Mouse (Mus musculus) heart, embryonic 12.5 days (tissue): ENCODE results near the gene Rerg. TPM values are rescaled to one million over a fixed set of nuclear protein-coding genes. Genes with fewer than 3 reads are reported as not detected.

Source experiments
- ATAC-seq: fragments of 200-750 bp; cut with Nextera tagmentation; 2 replicates; pipeline ENCODE4 v1.8.0; 2017; ENCODE audit warnings: moderate TSS enrichment, moderate library complexity; ENCODE audit not compliant: insufficient number of reproducible peaks, low FRiP score
- H3K27ac ChIP-seq: fragments of 300-500 bp; sonication (generic); 2 replicates; pipeline ENCODE4 v1.5.1; 2016; ENCODE audit warnings: mild to moderate bottlenecking, moderate library complexity; ENCODE audit not compliant: poor library complexity, severe bottlenecking
- H3K27me3 ChIP-seq: fragments of 300-500 bp; sonication (generic); replicated peaks from 2 replicates; pipeline ENCODE4 v1.6.1; 2016; ENCODE audit warnings: mild to moderate bottlenecking, moderate library complexity
- H3K36me3 ChIP-seq: fragments of 300-500 bp; sonication (generic); 2 replicates; pipeline ENCODE4 v1.6.1; 2016; ENCODE audit warnings: mild to moderate bottlenecking, moderate library complexity
- H3K4me1 ChIP-seq: fragments of 300-500 bp; sonication (generic); replicated peaks from 2 replicates; pipeline ENCODE4 v1.6.1; 2016; ENCODE audit warnings: mild to moderate bottlenecking
- H3K4me2 ChIP-seq: fragments of 300-500 bp; sonication (generic); 2 replicates; pipeline ENCODE4 v1.6.1; 2016; ENCODE audit warnings: mild to moderate bottlenecking, moderate library complexity
- H3K4me3 ChIP-seq: fragments of 300-500 bp; sonication (generic); 2 replicates; pipeline ENCODE4 v1.5.1; 2016; ENCODE audit warnings: mild to moderate bottlenecking
- H3K9ac ChIP-seq: fragments of 300-500 bp; sonication (generic); 2 replicates; pipeline ENCODE4 v1.6.1; 2016; ENCODE audit warnings: mild to moderate bottlenecking, moderate library complexity
- H3K9me3 ChIP-seq: fragments of 300-500 bp; sonication (generic); replicated peaks from 2 replicates; pipeline ENCODE4 v1.6.1; 2016; ENCODE audit warnings: mild to moderate bottlenecking, moderate library complexity
- WGBS: fragments of 180-500 bp; shearing (Covaris S2); methylation state at CpG from one replicate; pipeline ENCODE4 v1.1.7; 2016; 5-methylcytosine and 5-hydroxymethylcytosine counted together
- polyA plus RNA-seq: library from polyadenylated mRNA; unstranded; fragments of >200 nt; fragmentation: Nextera tagmentation; extraction: Ambion mirVana; gene quantifications from 2 replicates; pipeline ENCODE4 v1.2.1, GENCODE M21; 2016

The Rerg gene
- 4.4 and 6.6 TPM in 2 replicates for polyA plus RNA-seq

- peak within 1 kb of the TSS; percentile 59 for H3K4me3 ChIP-seq
- H3K9me3 ChIP-seq: no peaks in the 10 kb centered on the region
- H3K4me2 ChIP-seq: peak within 1 kb of the TSS; percentile 91
- 15% methylated on average over 5 of the region's 5 CpGs for WGBS
- peak within 1 kb of the TSS; percentile 73 for H3K9ac ChIP-seq
- H3K27ac ChIP-seq: no peak within 1 kb of the TSS
- H3K27me3 ChIP-seq: 0 out of 2 replicates have a peak, but pooled peaks cover 4% of the 10 kb centered on the region
- ATAC-seq: no peak
- peaks cover 13% of the 10 kb centered on the region for H3K4me1 ChIP-seq
- no peaks in the 10 kb centered on the region for H3K36me3 ChIP-seq
Observed at GRCm38 (mm10) chr6:137170226-137170625, at the start of gene Rerg. Gene Rerg (minus strand): TSS chr6:137170497.

DNA sequence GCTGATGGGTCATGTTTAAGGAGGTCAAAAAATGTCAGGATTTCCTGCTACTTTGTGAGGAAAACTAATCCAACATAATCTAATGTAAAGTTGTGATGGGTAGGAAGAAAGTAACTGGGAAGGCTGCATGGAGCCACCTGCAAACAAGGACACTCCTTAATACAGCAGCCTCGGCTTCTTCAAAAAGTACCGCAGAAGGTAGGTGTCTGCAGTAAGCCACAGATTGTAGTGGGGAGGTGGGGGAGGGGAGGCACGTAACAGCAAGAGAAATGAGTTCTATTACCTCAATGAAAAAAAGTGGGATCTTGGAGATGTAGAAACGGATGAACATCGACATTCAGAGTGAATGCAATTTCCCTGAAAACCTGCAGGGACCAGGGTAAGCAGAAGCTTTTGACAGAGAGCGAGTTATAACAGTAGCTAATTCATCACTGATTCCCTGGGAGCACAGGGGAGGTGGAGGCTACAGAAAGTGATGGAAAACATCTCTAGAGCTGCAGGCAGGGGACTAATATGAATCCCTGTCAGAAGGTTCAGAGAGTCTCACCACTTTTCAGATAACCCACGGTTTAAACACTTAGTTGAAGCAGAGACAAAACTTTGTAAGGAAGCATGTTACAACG, 47.7 kb upstream of the Rerg start:
- Histone ChIP-seq H3K4me1 (no peaks in the 10 kb centered on the region), H3K9ac (no peak overlapping the region), H3K27me3 (no peaks in the 10 kb centered on the region), H3K27ac (no peak overlapping the region), H3K4me2 (no peak overlapping the region), H3K4me3 (no peak overlapping the region), H3K36me3 (no peaks in the 10 kb centered on the region), H3K9me3 (no peaks in the 10 kb centered on the region)
- no peak for ATAC-seq
- WGBS: 74% methylated on average over 8 of the region's 8 CpGs

- no peaks in the 10 kb centered on the region for H3K4me1 ChIP-seq
- H3K4me2 ChIP-seq: no peak overlapping the region
- H3K9ac ChIP-seq: no peak overlapping the region
- no peaks in the 10 kb centered on the region for H3K9me3 ChIP-seq
- no peak for ATAC-seq
- no peak overlapping the region for H3K4me3 ChIP-seq
- H3K27ac ChIP-seq: no peak overlapping the region
- H3K27me3 ChIP-seq: no peaks in the 10 kb centered on the region
- WGBS: 78% methylated on average over 2 of the region's 2 CpGs
- H3K36me3 ChIP-seq: no peaks in the 10 kb centered on the region
Observed at GRCm38 (mm10) chr6:137211441-137211840, 41.1 kb upstream of the Rerg start.

GRCm38 (mm10) chr6:137210991-137211390, 40.7 kb upstream of the Rerg start:
- Histone ChIP-seq H3K36me3 (no peaks in the 10 kb centered on the region), H3K27ac (no peak overlapping the region), H3K27me3 (no peaks in the 10 kb centered on the region), H3K9ac (no peak overlapping the region), H3K9me3 (no peaks in the 10 kb centered on the region), H3K4me3 (no peak overlapping the region), H3K4me1 (no peaks in the 10 kb centered on the region), H3K4me2 (no peak overlapping the region)
- WGBS: 84% methylated on average over 10 of the region's 10 CpGs
- ATAC-seq: no peak

GRCm38 (mm10) chr6:137209992-137210391, 39.7 kb upstream of the Rerg start:
- Histone ChIP-seq H3K4me3 (no peak overlapping the region), H3K4me2 (no peak overlapping the region), H3K4me1 (no peaks in the 10 kb centered on the region), H3K27me3 (no peaks in the 10 kb centered on the region), H3K9ac (no peak overlapping the region), H3K27ac (no peak overlapping the region), H3K36me3 (no peaks in the 10 kb centered on the region), H3K9me3 (0 out of 2 replicates have a peak, but pooled peaks cover 4% of the 10 kb centered on the region)
- 80% methylated on average over 8 of the region's 8 CpGs for WGBS
- ATAC-seq: no peak

DNA sequence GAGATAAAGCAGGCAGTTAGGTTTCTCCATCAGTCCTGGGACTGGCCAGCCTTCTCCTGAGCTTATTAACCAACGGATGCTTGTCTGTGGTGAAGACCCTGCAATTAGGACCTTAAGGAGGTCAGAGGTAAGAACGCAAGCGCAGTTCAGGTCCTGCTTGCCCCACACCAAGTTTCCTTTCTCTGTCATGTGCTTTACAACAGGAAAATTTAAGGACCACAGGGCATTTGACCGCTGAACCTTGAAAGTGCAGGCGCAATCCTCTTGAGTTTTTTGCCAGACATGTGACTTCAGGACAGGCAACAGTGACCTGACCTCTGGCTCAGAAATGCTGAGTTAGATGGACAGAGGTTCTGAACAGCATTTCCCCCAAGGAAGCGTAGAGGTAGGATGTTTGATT, 36.8 kb upstream of the Rerg start:
- no peak overlapping the region for H3K27ac ChIP-seq
- H3K4me2 ChIP-seq: no peak overlapping the region

DNA sequence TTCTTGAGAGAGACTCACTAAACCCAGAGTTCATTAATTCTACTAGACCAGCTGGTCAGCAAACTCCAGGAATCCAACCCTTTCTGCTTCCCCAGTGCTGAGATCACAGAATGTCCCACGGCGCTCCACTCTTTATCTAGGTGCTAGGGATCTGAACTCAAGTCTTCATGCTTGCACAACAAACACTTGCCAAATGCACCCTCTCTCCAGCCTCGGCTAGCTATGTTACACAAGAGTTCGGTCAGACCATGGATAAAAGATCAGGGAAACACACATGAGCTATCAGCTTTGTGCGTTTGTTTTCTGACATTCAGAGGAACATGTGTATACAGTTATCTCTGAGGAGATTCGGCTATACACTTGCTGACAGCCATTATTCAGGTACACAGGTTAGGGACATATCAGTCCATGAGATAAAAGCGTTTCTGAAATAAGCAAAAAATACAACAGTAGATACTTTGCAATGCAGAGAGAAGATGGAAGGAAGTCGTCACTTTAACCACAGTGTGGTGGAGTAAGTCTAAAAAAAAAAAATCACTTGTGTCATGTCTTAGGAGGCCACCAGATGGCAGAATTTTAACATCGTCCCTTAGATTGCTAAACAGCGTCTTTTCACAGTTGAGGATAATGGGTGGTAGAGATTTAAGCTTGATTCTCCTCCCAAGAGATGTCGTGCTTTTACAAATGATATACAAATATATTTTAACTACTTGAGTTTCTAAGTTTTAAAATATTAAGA, 35.5 kb upstream of the Rerg start:
- ATAC-seq: no peak
- Histone ChIP-seq H3K27me3 (no peaks in the 10 kb centered on the region), H3K27ac (no peak overlapping the region), H3K4me1 (no peaks in the 10 kb centered on the region), H3K4me3 (no peak overlapping the region), H3K9me3 (0 out of 2 replicates have a peak, but pooled peaks cover 4% of the 10 kb centered on the region), H3K36me3 (no peaks in the 10 kb centered on the region), H3K4me2 (no peak overlapping the region), H3K9ac (no peak overlapping the region)
- 52% methylated on average over 11 of the region's 11 CpGs for WGBS

More for the DNA sequence above, 36.8 kb upstream of the Rerg start:
- Histone ChIP-seq H3K9me3 (0 out of 2 replicates have a peak, but pooled peaks cover 4% of the 10 kb centered on the region), H3K9ac (no peak overlapping the region), H3K4me3 (no peak overlapping the region), H3K27me3 (no peaks in the 10 kb centered on the region), H3K36me3 (no peaks in the 10 kb centered on the region), H3K4me1 (no peaks in the 10 kb centered on the region)
- WGBS: 94% methylated on average over 6 of the region's 6 CpGs
- no peak for ATAC-seq

DNA sequence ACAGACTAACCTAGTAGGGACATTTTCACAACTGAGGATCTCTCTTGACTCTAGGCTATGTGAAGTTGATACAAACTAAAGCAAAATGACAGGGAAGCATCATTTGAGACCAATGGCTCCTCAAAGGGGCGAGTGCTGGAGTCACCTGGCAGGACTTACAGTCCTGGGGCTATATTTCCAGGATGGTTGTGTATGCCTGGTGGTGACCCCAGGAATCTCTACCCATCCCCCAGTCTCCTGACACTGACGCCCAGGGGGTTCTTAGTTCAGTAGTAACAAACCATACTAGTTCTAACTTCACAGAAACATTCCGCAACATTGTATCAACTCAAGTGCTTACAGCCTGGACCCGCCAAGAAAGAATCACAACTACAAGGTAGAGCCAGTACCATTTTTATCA, 32.4 kb upstream of the Rerg start:
- Histone ChIP-seq H3K9ac (no peak overlapping the region), H3K27me3 (no peaks in the 10 kb centered on the region), H3K4me1 (no peaks in the 10 kb centered on the region), H3K36me3 (no peaks in the 10 kb centered on the region), H3K9me3 (0 out of 2 replicates have a peak, but pooled peaks cover 4% of the 10 kb centered on the region), H3K4me2 (no peak overlapping the region), H3K27ac (no peak overlapping the region), H3K4me3 (no peak overlapping the region)
- no peak for ATAC-seq
- 81% methylated on average over 4 of the region's 4 CpGs for WGBS

- no peak for ATAC-seq
- no peak overlapping the region for H3K4me3 ChIP-seq
- H3K9me3 ChIP-seq: 0 out of 2 replicates have a peak, but pooled peaks cover 4% of the 10 kb centered on the region
- no peaks in the 10 kb centered on the region for H3K27me3 ChIP-seq
- no peak overlapping the region for H3K27ac ChIP-seq
- no peak overlapping the region for H3K4me2 ChIP-seq
- WGBS: 65% methylated on average over 7 of the region's 7 CpGs
- no peak overlapping the region for H3K9ac ChIP-seq
- H3K4me1 ChIP-seq: no peaks in the 10 kb centered on the region
- no peaks in the 10 kb centered on the region for H3K36me3 ChIP-seq
Observed at GRCm38 (mm10) chr6:137201578-137201977, 31.3 kb upstream of the Rerg start.

- no peak overlapping the region for H3K4me2 ChIP-seq
- H3K9ac ChIP-seq: no peak overlapping the region
- ATAC-seq: no peak
- WGBS: 83% methylated on average over 3 of the region's 3 CpGs
- no peaks in the 10 kb centered on the region for H3K27me3 ChIP-seq
- H3K27ac ChIP-seq: no peak overlapping the region
- H3K4me1 ChIP-seq: no peaks in the 10 kb centered on the region
- H3K36me3 ChIP-seq: no peaks in the 10 kb centered on the region
- H3K4me3 ChIP-seq: no peak overlapping the region
- 0 out of 2 replicates have a peak, but pooled peaks cover 4% of the 10 kb centered on the region for H3K9me3 ChIP-seq
Observed at GRCm38 (mm10) chr6:137201166-137201565, 30.9 kb upstream of the Rerg start.

GRCm38 (mm10) chr6:137192063-137192462, 21.8 kb upstream of the Rerg start:
- no peak overlapping the region for H3K27ac ChIP-seq
- H3K27me3 ChIP-seq: no peaks in the 10 kb centered on the region
- no peaks in the 10 kb centered on the region for H3K36me3 ChIP-seq
- H3K4me3 ChIP-seq: no peak overlapping the region
- no peaks in the 10 kb centered on the region for H3K9me3 ChIP-seq
- no peak overlapping the region for H3K4me2 ChIP-seq
- no peaks in the 10 kb centered on the region; the same call in 1 of the 2 replicates for H3K4me1 ChIP-seq
- no peak overlapping the region for H3K9ac ChIP-seq
- ATAC-seq: no peak
- WGBS: 18% methylated on average over 6 of the region's 6 CpGs
